Mouse (Mus musculus) kidney, adult 9 months (tissue): ENCODE results near the gene Zfp945.
"Not testable (repeated sequence)": the region's sequence is repeated elsewhere in the genome, so short reads cannot be mapped to it uniquely, and the experiment has no call there.

Source experiments
- DNase-seq: peaks from one replicate; pipeline ENCODE4 v3.0.0; 2022

Zfp945 gene

GRCm38 (mm10) chr17:22866845-22867481 lies at the start of gene Zfp945:
Zfp945 (minus strand) TSS chr17:22867134.
- peak; percentile 88 for DNase-seq

- no peak for DNase-seq
Observed at GRCm38 (mm10) chr17:22888302-22888701, 21.4 kb upstream of the Zfp945 start.

GRCm38 (mm10) chr17:22884059-22884698 lies 17.2 kb upstream of the Zfp945 start:
- DNase-seq = no peak

GRCm38 (mm10) chr17:22877427-22878307 lies 10.7 kb upstream of the Zfp945 start:
- no peak for DNase-seq

- no peak for DNase-seq
Observed at GRCm38 (mm10) chr17:22876316-22876715, 9.4 kb upstream of the Zfp945 start.

- DNase-seq = not testable (repeated sequence)
Observed at GRCm38 (mm10) chr17:22875549-22875948, 8.6 kb upstream of the Zfp945 start.

GRCm38 (mm10) chr17:22866421-22866844 lies 501 bp downstream of the Zfp945 start:
- DNase-seq = no peak

GRCm38 (mm10) chr17:22821166-22821565 lies 45.8 kb downstream of the Zfp945 start:
- DNase-seq = no peak

GRCm38 (mm10) chr17:22818199-22818595 lies 48.7 kb downstream of the Zfp945 start:
- DNase-seq = no peak

GRCm38 (mm10) chr17:22817471-22818198 lies 49.3 kb downstream of the Zfp945 start:
- DNase-seq = peak; percentile 72

GRCm38 (mm10) chr17:22799707-22800106 lies 67.2 kb downstream of the Zfp945 start:
- DNase-seq = peak; percentile 5
